Mouse (Mus musculus) limb, embryonic 14.5 days (tissue): ENCODE measurements around the gene Tmem203. TPM values are rescaled to one million over a fixed set of nuclear protein-coding genes. Genes with fewer than 3 reads are reported as not detected.
"Not testable (repeated sequence)": the region's sequence is repeated elsewhere in the genome, so short reads cannot be mapped to it uniquely, and the experiment has no call there.

ENCODE experiments used
- ATAC-seq: fragments of 200-750 bp; cut with Nextera tagmentation; 2 replicates; pipeline ENCODE4 v1.8.0; 2017; ENCODE audit warnings: low read depth, moderate number of reproducible peaks, moderate TSS enrichment; ENCODE audit not compliant: low FRiP score
- DNase-seq: peaks from one replicate; pipeline ENCODE4 v3.0.0-alpha.2; 2015; ENCODE audit warnings: low spot score
- H3K27ac ChIP-seq: fragments of 300-500 bp; sonication (generic); replicated peaks from 2 replicates; pipeline ENCODE4 v1.5.1; 2014; ENCODE audit warnings: low read depth, mild to moderate bottlenecking, low read length, moderate library complexity, mixed read lengths
- H3K27me3 ChIP-seq: fragments of 300-500 bp; sonication (generic); 2 replicates; pipeline ENCODE4 v1.6.1; 2014; ENCODE audit warnings: low read length, mixed read lengths; ENCODE audit not compliant: control insufficient read depth, insufficient read depth
- H3K36me3 ChIP-seq: fragments of 300-500 bp; sonication (generic); 2 replicates; pipeline ENCODE4 v1.6.1; 2014; ENCODE audit warnings: mild to moderate bottlenecking, low read length, moderate library complexity, mixed read lengths; ENCODE audit not compliant: control insufficient read depth, insufficient read depth
- H3K4me1 ChIP-seq: fragments of 300-500 bp; sonication (generic); 2 replicates; pipeline ENCODE4 v1.6.1; 2014; ENCODE audit warnings: antibody characterized with exemption, low read length, mixed read lengths; ENCODE audit not compliant: control insufficient read depth, insufficient read depth
- H3K4me2 ChIP-seq: fragments of 300-500 bp; sonication (generic); replicated peaks from 2 replicates; pipeline ENCODE4 v1.6.1; 2014; ENCODE audit warnings: low read depth, mild to moderate bottlenecking, low read length, moderate library complexity; ENCODE audit not compliant: severe bottlenecking
- H3K4me3 ChIP-seq: fragments of 300-500 bp; sonication (generic); replicated peaks from 2 replicates; pipeline ENCODE4 v1.5.1; 2014; ENCODE audit warnings: low read length
- H3K9ac ChIP-seq: fragments of 300-500 bp; sonication (generic); 2 replicates; pipeline ENCODE4 v1.6.1; 2014; ENCODE audit warnings: mild to moderate bottlenecking, low read depth, low read length, moderate library complexity; ENCODE audit not compliant: severe bottlenecking
- H3K9me3 ChIP-seq: fragments of 300-500 bp; sonication (generic); 2 replicates; pipeline ENCODE4 v1.6.1; 2016; ENCODE audit warnings: low read length; ENCODE audit not compliant: control insufficient read depth
- POLR2A ChIP-seq: fragments of 200-500 bp; IDR thresholded peaks from 2 replicates; pipeline ENCODE4 v1.8.0; 2012; ENCODE audit warnings: inconsistent platforms, mild to moderate bottlenecking, moderate library complexity, borderline replicate concordance; ENCODE audit not compliant: insufficient read depth, insufficient read length; ENCODE audit errors: extremely low read depth
- WGBS: fragments of 180-500 bp; shearing (Covaris S2); extraction: QIAGEN DNeasy Blood & Tissue Kit; methylation state at CpG from one replicate; pipeline ENCODE4 v1.1.7; 2014; 5-methylcytosine and 5-hydroxymethylcytosine counted together
- polyA plus RNA-seq, 2 experiments: library from polyadenylated mRNA; depleted of rRNA in 1 of 2; stranded (reverse) in 1 of 2; unstranded in 1 of 2; fragments of >200 nt; fragmentation: Nextera tagmentation in 1 of 2; extraction: Ambion mirVana in 1 of 2; gene quantifications; 2 replicates each; pipeline versions ENCODE4 v1.2.1 to v1.2.3; 2012 to 2014

The Tmem203 gene
- polyA plus RNA-seq, 2 experiments, result 16.3 to 29.7 TPM

DNA sequence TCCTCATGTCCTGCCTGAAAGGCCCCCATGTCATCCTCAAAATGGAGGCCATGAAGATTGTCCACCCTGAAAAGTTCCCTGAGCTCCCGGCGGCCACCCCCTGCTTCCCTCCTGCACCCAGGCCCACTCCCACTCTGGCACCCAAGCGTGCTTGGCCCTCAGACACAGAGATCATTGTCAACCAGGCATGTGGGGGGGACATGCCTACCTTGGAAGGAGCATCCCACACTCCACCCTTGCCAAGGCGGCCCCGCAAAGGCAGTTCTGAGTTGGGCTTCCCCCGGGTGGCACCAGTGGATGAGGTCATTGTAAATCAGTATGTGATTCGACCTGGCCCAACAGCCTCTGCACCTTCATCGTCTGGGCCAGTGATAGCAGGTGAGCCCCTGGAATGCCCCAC, 11.9 kb upstream of the Tmem203 start:
- Histone ChIP-seq H3K4me2 (no peak overlapping the region), H3K27me3 (peaks cover 14% of the 10 kb centered on the region), H3K27ac (no peak overlapping the region), H3K4me1 (peaks cover 12% of the 10 kb centered on the region; the same call in 1 of the 2 replicates), H3K9ac (no peak overlapping the region), H3K9me3 (no peaks in the 10 kb centered on the region), H3K4me3 (no peak overlapping the region), H3K36me3 (peaks cover 6% of the 10 kb centered on the region; the same call in 1 of the 2 replicates)
- no peak for TF ChIP-seq POLR2A
- ATAC-seq, result no peak
- WGBS, result 79% methylated on average over 8 of the region's 8 CpGs
- DNase-seq, result no peak

DNA sequence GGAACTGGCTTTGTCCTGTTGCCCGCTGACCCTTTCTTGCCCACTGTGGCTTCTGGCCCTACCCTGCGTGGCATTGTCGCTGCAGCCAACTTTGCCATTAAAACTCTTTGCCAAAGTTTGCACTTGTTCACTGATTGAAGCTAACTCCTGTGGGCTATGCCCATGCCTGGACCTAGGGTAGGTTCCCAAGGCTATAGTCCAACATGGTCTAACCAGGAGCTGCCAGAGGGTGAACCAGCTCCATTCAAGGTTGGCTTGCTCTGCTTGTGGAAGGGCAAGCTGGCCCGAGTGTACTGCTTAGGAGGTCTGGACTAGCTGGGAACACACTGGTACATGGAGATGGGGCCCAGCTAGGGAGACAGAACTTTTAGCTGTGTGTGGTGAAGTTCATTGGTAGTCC, 11.1 kb upstream of the Tmem203 start:
- Histone ChIP-seq H3K9ac (no peak overlapping the region), H3K27me3 (peaks cover 14% of the 10 kb centered on the region), H3K9me3 (no peaks in the 10 kb centered on the region), H3K4me1 (peaks cover 12% of the 10 kb centered on the region; the same call in 1 of the 2 replicates), H3K27ac (no peak overlapping the region), H3K36me3 (peaks cover 13% of the 10 kb centered on the region; the same call in 1 of the 2 replicates), H3K4me3 (no peak overlapping the region), H3K4me2 (no peak overlapping the region)
- 85% methylated on average over 4 of the region's 4 CpGs for WGBS
- no peak for ATAC-seq
- DNase-seq, result no peak
- no peak for TF ChIP-seq POLR2A

DNA sequence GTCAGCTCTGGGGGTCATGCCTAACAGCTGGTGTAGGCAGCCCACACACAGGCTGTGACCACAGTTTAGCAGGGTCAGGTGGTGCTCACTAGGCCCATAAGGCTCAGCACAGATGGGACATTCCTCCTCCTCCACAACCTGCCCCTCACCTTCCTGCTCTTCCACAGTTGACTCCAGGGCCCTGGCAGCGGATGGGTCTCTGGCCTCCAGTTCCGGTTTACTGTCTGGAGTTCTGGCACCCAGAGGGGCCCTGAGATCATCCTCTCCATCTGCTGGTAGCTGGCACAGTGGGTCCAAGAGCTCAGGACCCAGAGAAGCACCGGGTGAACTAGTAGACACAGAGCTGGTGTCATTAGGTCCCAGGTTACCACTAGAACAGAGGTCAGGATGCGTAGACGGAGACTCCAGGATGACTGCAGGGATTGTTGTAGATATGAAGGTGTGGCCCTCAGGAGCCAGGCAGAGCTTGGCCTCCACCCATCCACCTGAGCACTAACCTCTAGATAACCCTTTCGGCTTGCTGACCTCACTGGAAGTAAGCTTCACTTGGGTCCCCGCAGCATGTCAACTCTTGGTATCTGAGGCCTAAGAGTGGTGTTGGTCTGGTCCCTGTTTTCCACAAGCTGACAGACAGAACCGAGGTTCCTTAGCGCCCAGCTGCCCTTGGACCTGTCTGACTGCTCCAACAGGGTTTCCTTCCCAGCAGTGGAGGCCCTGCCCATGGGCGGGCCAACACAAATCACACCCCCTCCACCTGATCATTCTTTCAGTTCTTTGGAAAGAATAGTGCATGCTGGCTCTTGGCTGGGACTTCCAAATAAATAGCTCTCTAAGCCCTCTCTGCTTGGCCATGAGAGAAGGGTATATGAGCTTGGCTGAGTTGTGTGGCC, 8.8 kb upstream of the Tmem203 start, which contains the start of gene AL732309.1:
TSS of gene AL732309.1 (minus strand) at position 681 of the 890 bp plus-strand sequence.
- H3K9ac ChIP-seq, result no peak within 1 kb of the TSS
- no peak within 1 kb of the TSS for H3K4me2 ChIP-seq
- H3K36me3 ChIP-seq, result peaks cover 31% of the 10 kb centered on the region
- no peak for ATAC-seq
- H3K4me3 ChIP-seq, result no peak within 1 kb of the TSS
- no peaks in the 10 kb centered on the region for H3K9me3 ChIP-seq
- DNase-seq, result no peak
- no peak within 1 kb of the TSS for H3K27ac ChIP-seq
- H3K4me1 ChIP-seq, result peaks cover under 1% of the 10 kb centered on the region; the same call in 1 of the 2 replicates
- WGBS, result 89% methylated on average over 10 of the region's 10 CpGs
- TF ChIP-seq POLR2A, result no peak
- H3K27me3 ChIP-seq, result peaks cover 9% of the 10 kb centered on the region

DNA sequence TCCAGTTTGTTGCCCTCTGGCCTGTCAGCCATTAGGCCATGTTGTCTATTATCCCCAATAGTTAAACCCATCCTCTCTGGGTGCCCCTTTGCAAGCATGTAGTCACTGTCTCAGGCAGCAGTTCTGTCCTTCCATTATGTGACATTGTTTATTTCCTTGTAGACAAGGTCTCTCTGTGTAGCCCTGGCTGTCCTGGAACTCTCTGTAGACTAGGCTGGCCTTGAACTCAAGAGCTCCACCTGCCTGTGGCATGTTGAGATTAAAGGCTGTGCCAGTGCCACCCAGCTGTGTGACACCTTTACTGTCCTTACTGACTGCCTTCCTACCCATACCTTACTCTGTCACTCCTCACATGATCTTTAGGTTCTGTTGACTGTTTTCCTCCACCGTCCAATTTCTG, 2.9 kb upstream of the Tmem203 start:
- H3K4me1 ChIP-seq, result peaks cover 10% of the 10 kb centered on the region
- no peak overlapping the region for H3K4me3 ChIP-seq
- H3K36me3 ChIP-seq, result peaks cover 39% of the 10 kb centered on the region
- TF ChIP-seq POLR2A, result no peak
- no peak overlapping the region for H3K4me2 ChIP-seq
- ATAC-seq (no peak), DNase-seq (no peak)
- no peaks in the 10 kb centered on the region for H3K27me3 ChIP-seq
- 85% methylated on average over 1 of the region's 1 CpGs for WGBS
- no peak overlapping the region for H3K27ac ChIP-seq
- H3K9me3 ChIP-seq, result no peaks in the 10 kb centered on the region
- H3K9ac ChIP-seq, result no peak overlapping the region

DNA sequence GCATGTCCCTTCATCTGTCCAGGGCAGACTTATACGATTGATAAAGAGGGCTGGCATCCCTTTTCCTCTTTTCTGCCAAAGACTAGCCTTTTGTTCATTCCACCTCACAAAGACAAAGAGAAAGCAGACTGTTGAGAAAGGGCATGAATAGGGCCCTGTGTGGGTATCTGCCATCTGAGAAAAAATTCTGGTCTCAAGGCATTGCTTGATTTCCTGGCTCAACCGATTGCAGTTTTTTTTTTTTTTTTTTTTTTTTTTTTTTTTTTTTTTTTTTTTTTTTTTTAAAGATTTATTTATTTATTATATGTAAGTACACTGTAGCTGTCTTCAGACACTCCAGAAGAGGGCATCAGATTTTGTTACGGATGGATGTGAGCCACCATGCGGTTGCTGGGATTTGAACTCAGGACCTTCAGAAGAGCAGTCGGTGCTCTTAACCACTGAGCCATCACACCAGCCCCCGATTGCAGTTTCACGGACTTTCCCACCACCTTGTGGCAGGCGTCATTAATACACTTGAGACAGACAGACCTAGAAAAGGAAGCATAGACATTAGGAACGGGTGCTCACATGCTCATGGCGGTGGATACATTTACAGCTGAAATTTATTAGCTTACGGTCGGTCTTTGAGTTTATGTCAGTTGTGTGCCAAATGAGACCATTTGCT, 1.3 kb downstream of the Tmem203 start:
- 60% methylated on average over 12 of the region's 12 CpGs for WGBS
- not testable (repeated sequence) for H3K9me3 ChIP-seq, H3K27ac ChIP-seq, H3K36me3 ChIP-seq, H3K27me3 ChIP-seq, ATAC-seq, DNase-seq
- peak overlapping the region; percentile 99; the same call in 1 of the 2 replicates for H3K4me3 ChIP-seq
- peak overlapping the region; percentile 80; the same call in 1 of the 2 replicates for H3K9ac ChIP-seq
- peak overlapping the region; percentile 95 for H3K4me2 ChIP-seq
- peaks cover 10% of the 10 kb centered on the region for H3K4me1 ChIP-seq

DNA sequence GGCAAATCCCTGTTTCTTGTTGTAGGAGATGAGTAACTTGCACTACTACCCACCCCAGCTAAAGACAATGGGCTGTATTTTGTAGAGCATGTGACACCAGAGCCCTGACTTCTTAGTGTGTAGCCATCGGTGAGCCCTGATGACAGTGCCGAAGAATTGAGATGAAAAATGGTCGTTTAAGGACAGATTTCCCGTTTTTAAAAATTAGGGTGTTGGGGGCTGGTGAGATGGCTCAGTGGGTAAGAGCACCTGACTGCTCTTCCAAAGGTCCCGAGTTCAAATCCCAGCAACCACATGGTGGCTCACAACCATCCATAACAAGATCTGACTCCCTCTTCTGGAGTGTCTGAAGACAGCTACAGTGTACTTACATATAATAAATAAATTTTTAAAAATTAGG, 2.0 kb downstream of the Tmem203 start:
- H3K4me2 ChIP-seq, H3K4me3 ChIP-seq, H3K27me3 ChIP-seq, H3K9me3 ChIP-seq, H3K27ac ChIP-seq, DNase-seq, ATAC-seq, H3K36me3 ChIP-seq, H3K9ac ChIP-seq: not testable (repeated sequence)
- 86% methylated on average over 5 of the region's 5 CpGs for WGBS
- peaks cover 10% of the 10 kb centered on the region for H3K4me1 ChIP-seq
